Mouse (Mus musculus) heart, postnatal 0 days (tissue): Measurements from ENCODE around the gene Slc5a10.

Source experiments
- CTCF ChIP-seq: IDR thresholded peaks from 2 replicates; pipeline ENCODE4 v1.5.1; 2016; ENCODE audit warnings: antibody characterized with exemption, control low read depth, low read depth
- EP300 ChIP-seq: IDR thresholded peaks from 2 replicates; pipeline ENCODE4 v1.6.1; 2016; ENCODE audit warnings: antibody characterized with exemption, low read depth

DNA sequence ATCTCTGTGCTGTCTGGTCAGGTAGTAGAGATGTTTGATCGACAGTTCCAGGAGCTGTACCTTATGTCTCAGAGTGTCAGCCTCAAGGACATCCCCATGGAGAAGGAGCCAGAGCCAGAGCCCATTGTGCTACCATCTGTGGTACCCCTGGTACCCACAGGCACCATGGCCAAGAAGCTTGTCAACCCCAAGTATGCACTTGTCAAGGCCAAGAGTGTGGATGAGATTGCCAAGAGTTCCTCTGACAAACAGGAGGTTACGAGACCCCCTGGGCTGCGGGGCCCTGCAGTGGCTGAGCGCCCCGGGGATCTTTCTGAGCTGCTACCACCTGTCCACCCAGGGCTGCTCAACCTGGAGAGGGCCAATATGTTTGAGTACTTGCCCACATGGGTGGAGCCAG lies 18.1 kb downstream of the Slc5a10 start:
- TF ChIP-seq CTCF (no peak), EP300 (no peak)
